Mouse (Mus musculus) kidney, embryonic 16.5 days (tissue): ENCODE measurements at regions not wholly inside any gene's neighbourhood (a gene's known extent, or its start where the extent isn't known, plus 50 kb on each side); places are given as distances from the start of the nearest gene placed in this dataset.

Source experiments
- ATAC-seq: fragments of 200-750 bp; cut with Nextera tagmentation; 2 replicates; pipeline ENCODE4 v1.8.0; 2017; ENCODE audit warnings: moderate TSS enrichment; ENCODE audit not compliant: low FRiP score, low TSS enrichment
- H3K27ac ChIP-seq: fragments of 300-500 bp; sonication (generic); 2 replicates; pipeline ENCODE4 v1.5.1; 2014; ENCODE audit warnings: low read length
- H3K27me3 ChIP-seq: fragments of 300-500 bp; sonication (generic); 2 replicates; pipeline ENCODE4 v1.6.1; 2014; ENCODE audit warnings: low read length, control low read depth, mixed read lengths; ENCODE audit not compliant: insufficient read depth
- H3K36me3 ChIP-seq: fragments of 300-500 bp; sonication (generic); 2 replicates; pipeline ENCODE4 v1.6.1; 2014; ENCODE audit warnings: low read length, control low read depth, mixed read lengths; ENCODE audit not compliant: insufficient read depth
- H3K4me1 ChIP-seq: fragments of 300-500 bp; sonication (generic); 2 replicates; pipeline ENCODE4 v1.6.1; 2014; ENCODE audit warnings: low read length, control low read depth, mixed read lengths; ENCODE audit not compliant: insufficient read depth
- H3K4me2 ChIP-seq: fragments of 300-500 bp; sonication (generic); replicated peaks from 2 replicates; pipeline ENCODE4 v1.6.1; 2014; ENCODE audit warnings: low read depth, low read length
- H3K4me3 ChIP-seq: fragments of 300-500 bp; sonication (generic); 2 replicates; pipeline ENCODE4 v1.5.1; 2014; ENCODE audit warnings: mild to moderate bottlenecking, low read length
- H3K9ac ChIP-seq: fragments of 300-500 bp; sonication (generic); replicated peaks from 2 replicates; pipeline ENCODE4 v1.6.1; 2014; ENCODE audit warnings: low read length
- H3K9me3 ChIP-seq: fragments of 300-500 bp; sonication (generic); 2 replicates; pipeline ENCODE4 v1.6.1; 2016; ENCODE audit warnings: low read length, control low read depth
- WGBS: fragments of 180-500 bp; shearing (Covaris S2); extraction: QIAGEN DNeasy Blood & Tissue Kit; methylation state at CpG from one replicate; pipeline ENCODE4 v1.1.7; 2014; 5-methylcytosine and 5-hydroxymethylcytosine counted together

DNA sequence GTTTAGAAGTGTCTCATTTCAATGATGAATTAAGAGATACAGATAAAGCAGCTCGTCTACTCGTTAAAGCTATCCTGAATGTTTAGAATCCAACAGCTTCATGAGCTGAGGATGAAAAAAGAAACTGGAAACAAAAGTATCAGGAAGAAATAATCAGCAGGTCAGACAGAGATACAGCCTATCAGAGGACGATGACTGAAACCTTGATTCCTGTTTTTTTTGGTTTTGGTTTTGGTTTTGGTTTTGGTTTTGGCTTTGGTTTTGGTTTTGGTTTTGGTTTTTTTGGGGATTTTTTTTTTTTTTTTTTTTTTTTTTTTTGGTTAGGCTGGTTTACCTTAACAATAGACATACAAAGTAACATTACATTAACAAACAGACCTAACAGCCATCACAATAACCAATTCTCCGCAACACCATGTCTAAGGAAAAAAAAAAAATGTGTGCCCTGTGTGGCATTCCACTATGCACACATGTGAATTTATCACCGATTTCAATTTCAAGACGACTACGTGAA, 66.9 kb upstream of the Pdha2 start:
- no peaks in the 10 kb centered on the region for H3K9me3 ChIP-seq
- WGBS, result 76% methylated on average over 7 of the region's 7 CpGs
- no peak for ATAC-seq

GRCm38 (mm10) chr3:141293802-141294201, 81.6 kb upstream of the Pdha2 start:
- no peak for ATAC-seq
- Histone ChIP-seq H3K9me3 (no peaks in the 10 kb centered on the region), H3K36me3 (no peaks in the 10 kb centered on the region), H3K27ac (no peak overlapping the region), H3K9ac (no peak overlapping the region), H3K4me2 (no peak overlapping the region), H3K27me3 (no peaks in the 10 kb centered on the region), H3K4me1 (no peaks in the 10 kb centered on the region), H3K4me3 (no peak overlapping the region)
- WGBS, result 67% methylated on average over 2 of the region's 2 CpGs

More for the DNA sequence above, 66.9 kb upstream of the Pdha2 start:
- H3K4me1 ChIP-seq, result no peaks in the 10 kb centered on the region
- no peaks in the 10 kb centered on the region for H3K27me3 ChIP-seq
- H3K27ac ChIP-seq, result no peak overlapping the region
- H3K36me3 ChIP-seq, result no peaks in the 10 kb centered on the region
- no peak overlapping the region for H3K4me3 ChIP-seq
- H3K4me2 ChIP-seq, result no peak overlapping the region
- H3K9ac ChIP-seq, result no peak overlapping the region

- H3K27me3 ChIP-seq, result no peaks in the 10 kb centered on the region
- ATAC-seq, result no peak
Observed at GRCm38 (mm10) chr3:141296897-141297296, 84.7 kb upstream of the Pdha2 start.

GRCm38 (mm10) chr3:141299749-141300148, 87.6 kb upstream of the Pdha2 start:
- no peak overlapping the region for H3K27ac ChIP-seq
- H3K4me2 ChIP-seq, result no peak overlapping the region
- H3K4me3 ChIP-seq, result no peak overlapping the region
- H3K4me1 ChIP-seq, result 0 out of 2 replicates have a peak, but pooled peaks cover 2% of the 10 kb centered on the region
- H3K36me3 ChIP-seq, result no peaks in the 10 kb centered on the region
- 76% methylated on average over 1 of the region's 1 CpGs for WGBS
- H3K27me3 ChIP-seq, result no peaks in the 10 kb centered on the region
- no peaks in the 10 kb centered on the region for H3K9me3 ChIP-seq
- H3K9ac ChIP-seq, result no peak overlapping the region
- ATAC-seq, result peak; percentile 59; the same call in 1 of the 2 replicates

More at GRCm38 (mm10) chr3:141296897-141297296, 84.7 kb upstream of the Pdha2 start:
- Histone ChIP-seq H3K27ac (no peak overlapping the region), H3K9me3 (no peaks in the 10 kb centered on the region), H3K9ac (no peak overlapping the region), H3K4me3 (no peak overlapping the region), H3K36me3 (no peaks in the 10 kb centered on the region), H3K4me2 (no peak overlapping the region), H3K4me1 (0 out of 2 replicates have a peak, but pooled peaks cover 2% of the 10 kb centered on the region)

DNA sequence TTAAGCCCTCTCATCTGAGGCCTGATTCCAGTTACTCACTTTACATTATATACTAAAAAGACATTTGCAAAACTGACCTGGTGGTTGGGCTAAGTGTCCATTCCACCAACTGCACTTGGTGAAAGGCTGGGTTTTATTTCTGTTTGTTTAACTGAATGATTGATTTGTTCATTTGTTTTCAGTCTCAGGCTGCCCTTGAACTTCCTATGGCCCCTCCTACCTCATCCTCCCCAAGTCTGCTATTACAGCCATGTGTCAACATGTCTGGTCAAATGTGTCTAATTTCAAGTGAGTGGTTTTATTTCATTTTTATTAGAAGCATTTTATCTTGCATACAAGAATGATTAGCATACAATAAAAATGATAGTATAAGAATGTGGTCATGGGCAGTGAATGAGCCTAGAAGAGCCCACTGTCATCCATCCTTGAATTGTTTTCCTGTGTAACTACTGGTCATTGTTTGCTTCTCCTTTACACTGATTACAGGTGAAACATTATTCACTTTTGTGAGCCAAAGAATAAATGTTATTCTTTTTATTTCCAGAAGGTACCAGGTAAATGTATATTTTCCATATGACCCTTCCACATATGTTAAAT, 121.5 kb upstream of the Pdha2 start:
- H3K36me3 ChIP-seq, result no peaks in the 10 kb centered on the region
- H3K4me2 ChIP-seq, result no peak overlapping the region
- no peak overlapping the region for H3K27ac ChIP-seq
- no peaks in the 10 kb centered on the region for H3K27me3 ChIP-seq
- no peak overlapping the region for H3K9ac ChIP-seq
- ATAC-seq, result peak; percentile 74; the same call in 1 of the 2 replicates
- H3K9me3 ChIP-seq, result no peaks in the 10 kb centered on the region
- no peak overlapping the region for H3K4me3 ChIP-seq
- H3K4me1 ChIP-seq, result 0 out of 2 replicates have a peak, but pooled peaks cover 5% of the 10 kb centered on the region

DNA sequence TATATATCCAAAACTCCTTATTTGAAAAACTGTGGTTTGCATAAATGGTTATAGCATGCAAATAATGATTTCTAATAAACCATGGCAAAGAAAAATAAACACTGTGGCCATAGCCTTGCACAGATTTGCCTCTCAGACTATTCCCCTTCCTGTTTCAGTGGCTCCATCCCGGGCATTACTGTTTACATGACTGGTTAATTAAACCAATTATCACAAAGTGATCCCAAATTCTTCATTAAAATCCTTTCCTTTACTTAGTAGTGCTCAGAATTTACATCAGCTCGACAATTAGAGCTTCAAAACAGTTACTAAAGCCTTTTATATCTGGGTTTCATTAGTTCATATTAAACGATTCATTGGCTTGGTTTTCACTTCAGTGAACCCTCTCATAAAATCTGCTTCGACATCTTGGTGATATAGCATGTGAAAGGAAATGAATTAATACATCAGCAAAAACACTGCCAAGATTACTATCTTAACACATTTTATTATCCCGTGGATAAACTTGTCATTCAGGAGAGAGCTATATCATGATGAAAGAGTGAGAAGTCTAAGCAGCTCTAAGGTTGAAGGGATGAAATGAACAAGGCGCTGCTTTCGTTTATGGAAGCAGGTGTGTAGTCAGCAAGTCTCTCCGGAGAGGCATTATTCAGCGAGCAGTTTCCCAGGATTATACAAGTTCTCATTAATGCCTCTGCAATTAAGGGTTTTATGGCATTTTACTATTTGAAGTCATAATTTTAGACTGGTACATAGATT, 126.2 kb upstream of the Pdha2 start:
- H3K27ac ChIP-seq, result no peak overlapping the region
- no peak overlapping the region for H3K4me2 ChIP-seq
- no peak overlapping the region for H3K9ac ChIP-seq
- no peak for ATAC-seq
- no peaks in the 10 kb centered on the region for H3K36me3 ChIP-seq
- H3K4me3 ChIP-seq, result no peak overlapping the region
- H3K4me1 ChIP-seq, result 0 out of 2 replicates have a peak, but pooled peaks cover 4% of the 10 kb centered on the region
- no peaks in the 10 kb centered on the region for H3K9me3 ChIP-seq
- WGBS, result 43% methylated on average over 9 of the region's 9 CpGs
- H3K27me3 ChIP-seq, result no peaks in the 10 kb centered on the region

DNA sequence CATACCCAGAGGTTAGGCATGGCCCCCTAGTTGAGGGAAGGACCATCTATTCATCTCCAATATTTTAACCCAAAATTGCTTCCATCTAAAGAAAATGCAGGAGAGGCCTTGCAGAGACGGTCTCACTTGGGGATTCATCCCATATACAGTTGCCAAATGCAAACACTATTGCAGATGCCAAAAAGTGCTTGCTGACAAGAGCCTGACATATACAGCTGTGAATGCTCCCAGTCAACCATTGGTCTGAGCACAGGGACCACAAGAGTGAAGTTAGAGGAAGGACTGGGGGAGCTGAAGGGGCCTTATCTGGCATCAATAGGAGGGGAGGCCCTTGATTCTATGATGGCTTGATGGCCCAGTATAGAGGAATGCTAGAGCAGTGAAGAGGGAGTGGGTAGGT, 111.1 kb upstream of the Unc5c start:
- Histone ChIP-seq H3K4me3 (no peak overlapping the region), H3K9me3 (no peaks in the 10 kb centered on the region), H3K4me2 (no peak overlapping the region), H3K27ac (no peak overlapping the region), H3K27me3 (no peaks in the 10 kb centered on the region), H3K4me1 (no peaks in the 10 kb centered on the region), H3K36me3 (no peaks in the 10 kb centered on the region), H3K9ac (no peak overlapping the region)
- no peak for ATAC-seq
- WGBS, result 91% methylated on average over 1 of the region's 1 CpGs

- Histone ChIP-seq H3K4me3 (no peak overlapping the region), H3K27me3 (no peaks in the 10 kb centered on the region), H3K9me3 (no peaks in the 10 kb centered on the region), H3K4me2 (no peak overlapping the region), H3K4me1 (no peaks in the 10 kb centered on the region), H3K9ac (no peak overlapping the region), H3K36me3 (no peaks in the 10 kb centered on the region), H3K27ac (no peak overlapping the region)
- WGBS, result 87% methylated on average over 1 of the region's 1 CpGs
- ATAC-seq, result no peak
Observed at GRCm38 (mm10) chr3:141393005-141393404, 72.0 kb upstream of the Unc5c start.

DNA sequence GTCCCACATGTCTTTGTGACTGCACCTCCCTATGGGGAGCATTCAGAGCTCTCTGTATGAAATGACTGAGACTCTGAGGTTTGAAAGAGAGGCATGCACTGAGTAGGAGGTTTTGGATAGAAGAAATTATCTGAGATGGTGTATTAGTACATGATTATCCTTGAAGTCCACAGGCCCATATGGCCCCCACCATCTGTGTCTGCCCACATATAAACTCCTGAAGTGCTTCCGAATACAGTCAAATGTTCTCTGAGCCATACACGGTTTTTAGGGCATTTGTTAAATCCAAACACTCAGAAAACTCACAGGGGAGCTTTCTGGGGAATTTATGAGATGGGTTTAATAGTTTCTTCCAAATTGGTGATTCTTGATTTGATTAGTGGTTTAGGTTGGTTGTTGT, 66.8 kb upstream of the Unc5c start:
- H3K4me2 ChIP-seq, result no peak overlapping the region

More for the DNA sequence above, 66.8 kb upstream of the Unc5c start:
- Histone ChIP-seq H3K27me3 (no peaks in the 10 kb centered on the region), H3K9ac (no peak overlapping the region), H3K4me3 (no peak overlapping the region), H3K4me1 (no peaks in the 10 kb centered on the region), H3K27ac (no peak overlapping the region), H3K36me3 (no peaks in the 10 kb centered on the region), H3K9me3 (no peaks in the 10 kb centered on the region)
- ATAC-seq, result no peak
- WGBS, result 65% methylated on average over 2 of the region's 2 CpGs
